Mouse (Mus musculus) liver, embryonic 16.5 days (tissue): ENCODE measurements around the gene Hlcs. TPM values are rescaled to one million over a fixed set of nuclear protein-coding genes. Genes with fewer than 3 reads are reported as not detected.

Source experiments
- ATAC-seq: fragments of 200-750 bp; cut with Nextera tagmentation; 2 replicates; pipeline ENCODE4 v1.8.0; 2017; ENCODE audit warnings: low read depth, mild to moderate bottlenecking, moderate number of reproducible peaks, moderate library complexity
- H3K27ac ChIP-seq: fragments of 300-500 bp; sonication (generic); 2 replicates; pipeline ENCODE4 v1.5.1; 2014; ENCODE audit warnings: mild to moderate bottlenecking, low read length
- H3K27me3 ChIP-seq: fragments of 300-500 bp; sonication (generic); 2 replicates; pipeline ENCODE4 v1.6.1; 2014; ENCODE audit warnings: low read depth, low read length, mixed read lengths; ENCODE audit not compliant: control insufficient read depth, insufficient read depth
- H3K36me3 ChIP-seq: fragments of 300-500 bp; sonication (generic); 2 replicates; pipeline ENCODE4 v1.6.1; 2014; ENCODE audit warnings: mild to moderate bottlenecking; ENCODE audit not compliant: control insufficient read depth, insufficient read depth
- H3K4me1 ChIP-seq: fragments of 300-500 bp; sonication (generic); 2 replicates; pipeline ENCODE4 v1.6.1; 2014; ENCODE audit warnings: low read depth, low read length, mixed read lengths; ENCODE audit not compliant: control insufficient read depth
- H3K4me2 ChIP-seq: fragments of 300-500 bp; sonication (generic); 2 replicates; pipeline ENCODE4 v1.6.1; 2014; ENCODE audit warnings: low read depth, low read length, mixed read lengths
- H3K4me3 ChIP-seq: fragments of 300-500 bp; sonication (generic); 2 replicates; pipeline ENCODE4 v1.5.1; 2014; ENCODE audit warnings: low read depth, mild to moderate bottlenecking, low read length
- H3K9ac ChIP-seq: fragments of 300-500 bp; sonication (generic); 2 replicates; pipeline ENCODE4 v1.6.1; 2014; ENCODE audit warnings: low read depth, low read length
- H3K9me3 ChIP-seq: fragments of 300-500 bp; sonication (generic); replicated peaks from 2 replicates; pipeline ENCODE4 v1.6.1; 2016; ENCODE audit warnings: low read length; ENCODE audit not compliant: control insufficient read depth
- WGBS: fragments of 180-500 bp; shearing (Covaris S2); extraction: QIAGEN DNeasy Blood & Tissue Kit; methylation state at CpG from one replicate; pipeline ENCODE4 v1.1.7; 2014; ENCODE audit not compliant: insufficient replicate concordance; 5-methylcytosine and 5-hydroxymethylcytosine counted together
- polyA plus RNA-seq: library from polyadenylated mRNA; unstranded; fragments of >200 nt; fragmentation: Nextera tagmentation; extraction: Ambion mirVana; gene quantifications from 2 replicates; pipeline ENCODE4 v1.2.1, GENCODE M21; 2015

The Hlcs gene
- polyA plus RNA-seq, 1 experiment from 2014 or later, result 2.2 TPM

- no peaks in the 10 kb centered on the region for H3K27me3 ChIP-seq
- WGBS, result 56% methylated on average over 4 of the region's 4 CpGs
- H3K36me3 ChIP-seq, result no peaks in the 10 kb centered on the region
- H3K9ac ChIP-seq, result no peak overlapping the region
- no peaks in the 10 kb centered on the region for H3K4me1 ChIP-seq
- no peak overlapping the region for H3K27ac ChIP-seq
- no peak for ATAC-seq
- H3K9me3 ChIP-seq, result no peaks in the 10 kb centered on the region
- no peak overlapping the region for H3K4me3 ChIP-seq
- H3K4me2 ChIP-seq, result no peak overlapping the region
Observed at GRCm38 (mm10) chr16:94170218-94170617, 143.2 kb downstream of the Hlcs start.

GRCm38 (mm10) chr16:94168655-94169545 is 144.5 kb downstream of the Hlcs start:
- H3K27ac ChIP-seq, result no peak overlapping the region
- no peak for ATAC-seq
- H3K9ac ChIP-seq, result no peak overlapping the region
- H3K36me3 ChIP-seq, result no peaks in the 10 kb centered on the region
- no peaks in the 10 kb centered on the region for H3K9me3 ChIP-seq
- H3K4me1 ChIP-seq, result no peaks in the 10 kb centered on the region
- H3K27me3 ChIP-seq, result no peaks in the 10 kb centered on the region
- no peak overlapping the region for H3K4me2 ChIP-seq
- 66% methylated on average over 16 of the region's 16 CpGs for WGBS
- H3K4me3 ChIP-seq, result no peak overlapping the region

- Histone ChIP-seq H3K4me1 (no peaks in the 10 kb centered on the region), H3K4me3 (no peak overlapping the region), H3K27ac (no peak overlapping the region), H3K4me2 (no peak overlapping the region), H3K9me3 (no peaks in the 10 kb centered on the region), H3K27me3 (no peaks in the 10 kb centered on the region), H3K36me3 (no peaks in the 10 kb centered on the region), H3K9ac (no peak overlapping the region)
- ATAC-seq, result no peak
- WGBS, result 36% methylated on average over 5 of the region's 5 CpGs
Observed at GRCm38 (mm10) chr16:94164978-94165377, 148.4 kb downstream of the Hlcs start.

- 40% methylated on average over 7 of the region's 7 CpGs for WGBS
- ATAC-seq, result no peak
- no peaks in the 10 kb centered on the region for H3K27me3 ChIP-seq
- no peak overlapping the region for H3K9ac ChIP-seq
- H3K9me3 ChIP-seq, result no peaks in the 10 kb centered on the region
- no peak overlapping the region for H3K4me3 ChIP-seq
- H3K27ac ChIP-seq, result no peak overlapping the region
- H3K36me3 ChIP-seq, result no peaks in the 10 kb centered on the region
- H3K4me2 ChIP-seq, result no peak overlapping the region
- no peaks in the 10 kb centered on the region for H3K4me1 ChIP-seq
Observed at GRCm38 (mm10) chr16:94164236-94164635, 149.1 kb downstream of the Hlcs start.

GRCm38 (mm10) chr16:94163051-94163450 is 150.3 kb downstream of the Hlcs start:
- H3K4me2 ChIP-seq, result no peak overlapping the region
- 57% methylated on average over 11 of the region's 11 CpGs for WGBS
- no peak for ATAC-seq
- H3K4me3 ChIP-seq, result no peak overlapping the region
- no peaks in the 10 kb centered on the region for H3K9me3 ChIP-seq
- no peak overlapping the region for H3K27ac ChIP-seq
- H3K27me3 ChIP-seq, result no peaks in the 10 kb centered on the region
- no peaks in the 10 kb centered on the region for H3K4me1 ChIP-seq
- H3K36me3 ChIP-seq, result no peaks in the 10 kb centered on the region
- H3K9ac ChIP-seq, result no peak overlapping the region

- Histone ChIP-seq H3K4me1 (no peaks in the 10 kb centered on the region), H3K36me3 (no peaks in the 10 kb centered on the region), H3K4me2 (no peak overlapping the region), H3K4me3 (no peak overlapping the region), H3K27ac (no peak overlapping the region), H3K27me3 (no peaks in the 10 kb centered on the region), H3K9me3 (no peaks in the 10 kb centered on the region), H3K9ac (no peak overlapping the region)
- no peak for ATAC-seq
- WGBS, result 37% methylated on average over 6 of the region's 6 CpGs
Observed at GRCm38 (mm10) chr16:94162000-94162399, 151.4 kb downstream of the Hlcs start.

GRCm38 (mm10) chr16:94157819-94158218 is 155.6 kb downstream of the Hlcs start:
- Histone ChIP-seq H3K9me3 (no peaks in the 10 kb centered on the region), H3K27ac (no peak overlapping the region), H3K4me1 (no peaks in the 10 kb centered on the region), H3K4me3 (no peak overlapping the region), H3K27me3 (no peaks in the 10 kb centered on the region), H3K4me2 (no peak overlapping the region), H3K36me3 (no peaks in the 10 kb centered on the region), H3K9ac (no peak overlapping the region)
- 70% methylated on average over 8 of the region's 8 CpGs for WGBS
- ATAC-seq, result no peak

- no peak for ATAC-seq
- H3K4me2 ChIP-seq, result no peak overlapping the region
- no peaks in the 10 kb centered on the region for H3K36me3 ChIP-seq
- H3K27me3 ChIP-seq, result no peaks in the 10 kb centered on the region
- no peak overlapping the region for H3K4me3 ChIP-seq
- no peak overlapping the region for H3K9ac ChIP-seq
- peaks cover 12% of the 10 kb centered on the region for H3K4me1 ChIP-seq
- WGBS, result 47% methylated on average over 14 of the region's 14 CpGs
- H3K9me3 ChIP-seq, result no peaks in the 10 kb centered on the region
- no peak overlapping the region for H3K27ac ChIP-seq
Observed at GRCm38 (mm10) chr16:94155041-94155653, 158.2 kb downstream of the Hlcs start.
